Mouse (Mus musculus) hematopoietic stem cell, adult 5-6 weeks (primary cell): Measurements from ENCODE around the gene Plcl2. TPM values are rescaled to one million over a fixed set of nuclear protein-coding genes. Genes with fewer than 3 reads are reported as not detected.
"Not testable (repeated sequence)": the region's sequence is repeated elsewhere in the genome, so short reads cannot be mapped to it uniquely, and the experiment has no call there.

ENCODE experiments used
- ATAC-seq, 2 experiments: fragments of 125-278 bp in 1 of 2; replicated peaks in 1 of 2; 2 replicates each; pipeline ENCODE4 v1.8.0; 2016 to 2017; ENCODE audit warnings: inconsistent platforms in 2 of 2, mild to moderate bottlenecking in 2 of 2, moderate number of reproducible peaks in 2 of 2, low read depth in 1 of 2, moderate TSS enrichment in 1 of 2; ENCODE audit not compliant: low FRiP score in 2 of 2, poor library complexity in 2 of 2, severe bottlenecking in 2 of 2, insufficient read depth in 1 of 2, low TSS enrichment in 1 of 2
- total RNA-seq: library from RNA; stranded (forward); fragments of 172-1452, 232-1000 nt; gene quantifications from 2 replicates; pipeline ENCODE4 v1.2.3, GENCODE M21; 2017

The Plcl2 gene
- total RNA-seq, 1 experiment from 2014 or later, result 43.5 TPM

- ATAC-seq, result no peak
Measured at GRCm38 (mm10) chr17:50635961-50636585, 126.9 kb downstream of the Plcl2 start.

- no peak for ATAC-seq
Measured at GRCm38 (mm10) chr17:50638791-50639190, 129.6 kb downstream of the Plcl2 start.

- ATAC-seq, result no peak
Measured at GRCm38 (mm10) chr17:50641076-50641610, 131.9 kb downstream of the Plcl2 start.

GRCm38 (mm10) chr17:50641879-50642278 is 132.7 kb downstream of the Plcl2 start:
- no peak for ATAC-seq

GRCm38 (mm10) chr17:50643356-50643755 is 134.2 kb downstream of the Plcl2 start:
- ATAC-seq, result no peak

- no peak for ATAC-seq
Measured at GRCm38 (mm10) chr17:50643989-50644388, 134.8 kb downstream of the Plcl2 start.

GRCm38 (mm10) chr17:50648141-50648540 is 138.9 kb downstream of the Plcl2 start:
- ATAC-seq, result not testable (repeated sequence)

GRCm38 (mm10) chr17:50648757-50649419 is 139.7 kb downstream of the Plcl2 start:
- ATAC-seq, result no peak

GRCm38 (mm10) chr17:50650535-50651223 is 141.5 kb downstream of the Plcl2 start:
- ATAC-seq, result no peak

GRCm38 (mm10) chr17:50654741-50655415 is 145.7 kb downstream of the Plcl2 start:
- ATAC-seq, result no peak

- no peak; a peak in 1 of 4 replicates for ATAC-seq
Measured at GRCm38 (mm10) chr17:50655416-50655776, 146.2 kb downstream of the Plcl2 start.

GRCm38 (mm10) chr17:50657321-50657720 is 148.1 kb downstream of the Plcl2 start:
- ATAC-seq, result no peak

GRCm38 (mm10) chr17:50658901-50659300 is 149.7 kb downstream of the Plcl2 start:
- no peak for ATAC-seq

GRCm38 (mm10) chr17:50667596-50667995 is 158.4 kb downstream of the Plcl2 start:
- no peak for ATAC-seq

- ATAC-seq, result no peak
Measured at GRCm38 (mm10) chr17:50668681-50669208, 159.5 kb downstream of the Plcl2 start.

- ATAC-seq, result no peak
Measured at GRCm38 (mm10) chr17:50671416-50671815, 162.2 kb downstream of the Plcl2 start.

GRCm38 (mm10) chr17:50674580-50674979 is 165.4 kb downstream of the Plcl2 start:
- ATAC-seq, result no peak
